Mouse (Mus musculus) layer of hippocampus, postnatal 36 days (tissue): ENCODE results near the gene Arfgap1. TPM values are rescaled to one million over a fixed set of nuclear protein-coding genes. Genes with fewer than 3 reads are reported as not detected.

Source experiments
- DNase-seq, 2 experiments: peaks; one replicate each; pipeline ENCODE4 v3.0.0; 2022
- total RNA-seq, 2 experiments: library from RNA; stranded (reverse); gene quantifications; 2 replicates each; pipeline ENCODE4 v1.2.3; 2021

The Arfgap1 gene
- total RNA-seq, 2 experiments from 2014 or later = 121 to 130 TPM

GRCm38 (mm10) chr2:180986449-180986848, 19.4 kb downstream of the Arfgap1 start, which contains the start of gene Col20a1:
Gene Col20a1 (plus strand): TSS chr2:180986535.
- DNase-seq = no peak

- DNase-seq = no peak
Observed at GRCm38 (mm10) chr2:180987001-180987400, 20.0 kb downstream of the Arfgap1 start.

GRCm38 (mm10) chr2:180987432-180988030, 20.5 kb downstream of the Arfgap1 start:
- DNase-seq = no peak

GRCm38 (mm10) chr2:180988347-180988913, 21.4 kb downstream of the Arfgap1 start:
- no peak for DNase-seq

- no peak for DNase-seq
Observed at GRCm38 (mm10) chr2:180988948-180989347, 21.9 kb downstream of the Arfgap1 start.

- no peak for DNase-seq
Observed at GRCm38 (mm10) chr2:180990347-180990746, 23.3 kb downstream of the Arfgap1 start.

- no peak for DNase-seq
Observed at GRCm38 (mm10) chr2:180994360-180994759, 27.3 kb downstream of the Arfgap1 start.

GRCm38 (mm10) chr2:180995457-180995856, 28.4 kb downstream of the Arfgap1 start:
- no peak for DNase-seq

- peak; percentile 37 to 62 for DNase-seq
Observed at GRCm38 (mm10) chr2:180996436-180996835, 29.4 kb downstream of the Arfgap1 start.

GRCm38 (mm10) chr2:180996905-180997304, 29.9 kb downstream of the Arfgap1 start:
- peak in 1 of 2 experiments; percentile 23 for DNase-seq

- DNase-seq = no peak
Observed at GRCm38 (mm10) chr2:181007054-181007453, 40.0 kb downstream of the Arfgap1 start.

- no peak for DNase-seq
Observed at GRCm38 (mm10) chr2:181008339-181008738, 41.3 kb downstream of the Arfgap1 start.

- peak in 1 of 2 experiments; percentile 45 for DNase-seq
Observed at GRCm38 (mm10) chr2:181031406-181031934, 64.4 kb downstream of the Arfgap1 start.

Other genes with a start within 250 kb of the Arfgap1 start
- gene Slc17a9, start 242.0 kb upstream of the Arfgap1 start, total RNA-seq = under 1 TPM in 1 of 2 experiments, not detected in 1; 0.51 TPM
- not detected for gene Bhlhe23, start 190.3 kb upstream of the Arfgap1 start, total RNA-seq
- 10 to 100 TPM; 52.3 to 52.4 TPM for gene Ythdf1, start 46.3 kb upstream of the Arfgap1 start, total RNA-seq
- under 1 TPM in 1 of 2 experiments, not detected in 1; 0.33 TPM for gene Birc7, start 38.2 kb upstream of the Arfgap1 start, total RNA-seq
- 10 to 100 TPM; 54.5 to 57.2 TPM for gene Nkain4, start 12.5 kb upstream of the Arfgap1 start, total RNA-seq
- gene Col20a1, start 19.3 kb downstream of the Arfgap1 start, total RNA-seq = 1 to 10 TPM; 2.5 to 3.2 TPM
- gene Chrna4, start 76.3 kb downstream of the Arfgap1 start, total RNA-seq = 10 to 100 TPM; 14.1 to 14.4 TPM
- 100 to 1,000 TPM; 336 to 348 TPM for gene Kcnq2, start 168.1 kb downstream of the Arfgap1 start, total RNA-seq
- gene Eef1a2, start 189.8 kb downstream of the Arfgap1 start, total RNA-seq = 1,000 to 10,000 TPM; 1,091 to 1,130 TPM
- 100 to 1,000 TPM in 1 of 2 experiments, 10 to 100 TPM in 1; 92.0 to 106 TPM for gene Ppdpf, start 220.0 kb downstream of the Arfgap1 start, total RNA-seq
- under 1 TPM in 1 of 2 experiments, not detected in 1; 0.10 TPM for gene Ptk6, start 235.6 kb downstream of the Arfgap1 start, total RNA-seq
- under 1 TPM; 0.35 to 0.66 TPM for gene Srms, start 246.0 kb downstream of the Arfgap1 start, total RNA-seq